Mouse (Mus musculus): ENCODE measurements around the gene Pspn. TPM values are rescaled to one million over a fixed set of nuclear protein-coding genes. Genes with fewer than 3 reads are reported as not detected.

Pspn gene
- polyA plus RNA-seq, 1 experiment from 2014 or later, result not detected

- no peak for ATAC-seq (ENCODE audit: insufficient number of reproducible peaks, insufficient read depth, low FRiP score, low TSS enrichment)
- 80% methylated on average over 2 of the region's 2 CpGs for WGBS
- no peak overlapping the region for H3K27ac ChIP-seq
- no peak overlapping the region for H3K9ac ChIP-seq
- no peaks in the 10 kb centered on the region for H3K4me1 ChIP-seq
- no peak overlapping the region for H3K4me2 ChIP-seq (replicated peaks)
- no peaks in the 10 kb centered on the region for H3K9me3 ChIP-seq
- H3K27me3 ChIP-seq, result no peaks in the 10 kb centered on the region
- peaks cover 52% of the 10 kb centered on the region for H3K36me3 ChIP-seq
- H3K4me3 ChIP-seq, result no peak overlapping the region
Observed at GRCm38 (mm10) chr17:57019693-57020092, 19.9 kb upstream of the Pspn start.

GRCm38 (mm10) chr17:57012245-57012795, 12.5 kb upstream of the Pspn start:
- peak overlapping the region; percentile 82 for H3K4me3 ChIP-seq
- peak overlapping the region; percentile 73 for H3K9ac ChIP-seq
- peaks cover 16% of the 10 kb centered on the region; the same call in 1 of the 2 replicates for H3K4me1 ChIP-seq
- H3K4me2 ChIP-seq (replicated peaks), result peak overlapping the region; percentile 64
- 73% methylated on average over 13 of the region's 13 CpGs for WGBS
- no peaks in the 10 kb centered on the region for H3K9me3 ChIP-seq
- peaks cover 14% of the 10 kb centered on the region for H3K36me3 ChIP-seq
- no peak for ATAC-seq (ENCODE audit: insufficient number of reproducible peaks, insufficient read depth, low FRiP score, low TSS enrichment)
- peak overlapping the region; percentile 96 for H3K27ac ChIP-seq
- H3K27me3 ChIP-seq, result no peaks in the 10 kb centered on the region

GRCm38 (mm10) chr17:57011236-57012141, 11.7 kb upstream of the Pspn start, which contains the start of the genes Gtf2f1 and Gm17949:
Gene Gtf2f1 (minus strand): TSS chr17:57011288.
Gene Gm17949 (plus strand): TSS chr17:57011469.
- H3K4me2 ChIP-seq (replicated peaks), result peak within 1 kb of the TSS; percentile 88
- H3K27me3 ChIP-seq, result no peaks in the 10 kb centered on the region
- WGBS, result 1% methylated on average over 51 of the region's 51 CpGs
- H3K9ac ChIP-seq, result peak within 1 kb of the TSS; percentile 84
- peak; percentile 88 for ATAC-seq (ENCODE audit: insufficient number of reproducible peaks, insufficient read depth, low FRiP score, low TSS enrichment)
- H3K4me1 ChIP-seq, result peaks cover 16% of the 10 kb centered on the region; the same call in 1 of the 2 replicates
- peak within 1 kb of the TSS; percentile 82 for H3K4me3 ChIP-seq
- H3K9me3 ChIP-seq, result no peaks in the 10 kb centered on the region
- H3K27ac ChIP-seq, result peak within 1 kb of the TSS; percentile 96
- peaks cover 22% of the 10 kb centered on the region for H3K36me3 ChIP-seq

GRCm38 (mm10) chr17:57010911-57011235, 11.1 kb upstream of the Pspn start:
- Histone ChIP-seq H3K4me1 (peaks cover 16% of the 10 kb centered on the region; the same call in 1 of the 2 replicates), H3K27me3 (no peaks in the 10 kb centered on the region), H3K27ac (peak overlapping the region; percentile 42; the same call in 1 of the 2 replicates), H3K9me3 (no peaks in the 10 kb centered on the region), H3K4me2 (replicated peaks) (peak overlapping the region; percentile 88), H3K4me3 (peak overlapping the region; percentile 82), H3K9ac (peak overlapping the region; percentile 84), H3K36me3 (peaks cover 27% of the 10 kb centered on the region)
- WGBS, result 1% methylated on average over 19 of the region's 19 CpGs
- ATAC-seq (ENCODE audit: insufficient number of reproducible peaks, insufficient read depth, low FRiP score, low TSS enrichment), result 0 out of 2 replicates have a peak, but pooled peaks have one; percentile 29

- H3K4me2 ChIP-seq (replicated peaks), result no peak overlapping the region
- no peaks in the 10 kb centered on the region for H3K9me3 ChIP-seq
- H3K27me3 ChIP-seq, result no peaks in the 10 kb centered on the region
- peaks cover 13% of the 10 kb centered on the region; the same call in 1 of the 2 replicates for H3K4me1 ChIP-seq
- peaks cover 63% of the 10 kb centered on the region for H3K36me3 ChIP-seq
- H3K9ac ChIP-seq, result no peak overlapping the region
- H3K4me3 ChIP-seq, result no peak overlapping the region
- WGBS, result 92% methylated on average over 13 of the region's 13 CpGs
- ATAC-seq (ENCODE audit: insufficient number of reproducible peaks, insufficient read depth, low FRiP score, low TSS enrichment), result no peak
- no peak overlapping the region for H3K27ac ChIP-seq
Observed at GRCm38 (mm10) chr17:57007137-57007905, 7.5 kb upstream of the Pspn start.

- Histone ChIP-seq H3K27ac (no peak overlapping the region), H3K9ac (no peak overlapping the region), H3K36me3 (peaks cover 71% of the 10 kb centered on the region), H3K4me2 (replicated peaks) (no peak overlapping the region), H3K9me3 (no peaks in the 10 kb centered on the region), H3K4me3 (no peak overlapping the region), H3K27me3 (no peaks in the 10 kb centered on the region), H3K4me1 (no peaks in the 10 kb centered on the region)
- WGBS, result 93% methylated on average over 7 of the region's 7 CpGs
- ATAC-seq (ENCODE audit: insufficient number of reproducible peaks, insufficient read depth, low FRiP score, low TSS enrichment), result no peak
Observed at GRCm38 (mm10) chr17:57003994-57004393, 4.2 kb upstream of the Pspn start.

GRCm38 (mm10) chr17:57001228-57001627, 1.4 kb upstream of the Pspn start:
- 74% methylated on average over 8 of the region's 8 CpGs for WGBS
- Histone ChIP-seq H3K9me3 (no peaks in the 10 kb centered on the region), H3K27me3 (no peaks in the 10 kb centered on the region), H3K4me1 (peaks cover 8% of the 10 kb centered on the region), H3K9ac (no peak overlapping the region), H3K36me3 (peaks cover 55% of the 10 kb centered on the region), H3K4me3 (no peak overlapping the region), H3K4me2 (replicated peaks) (no peak overlapping the region), H3K27ac (no peak overlapping the region)
- ATAC-seq (ENCODE audit: insufficient number of reproducible peaks, insufficient read depth, low FRiP score, low TSS enrichment), result no peak

- Histone ChIP-seq H3K27ac (no peak overlapping the region), H3K4me3 (no peak overlapping the region), H3K9me3 (no peaks in the 10 kb centered on the region), H3K27me3 (no peaks in the 10 kb centered on the region), H3K4me1 (peaks cover 8% of the 10 kb centered on the region), H3K4me2 (replicated peaks) (no peak overlapping the region), H3K36me3 (peaks cover 52% of the 10 kb centered on the region), H3K9ac (no peak overlapping the region)
- ATAC-seq (ENCODE audit: insufficient number of reproducible peaks, insufficient read depth, low FRiP score, low TSS enrichment), result no peak
- 91% methylated on average over 9 of the region's 9 CpGs for WGBS
Observed at GRCm38 (mm10) chr17:56999414-56999813, 404 bp downstream of the Pspn start.

- H3K27ac ChIP-seq, result peak within 1 kb of the TSS; percentile 70
- WGBS, result under 1% methylated on average over 38 of the region's 38 CpGs
- peak within 1 kb of the TSS; percentile 49 for H3K9ac ChIP-seq
- H3K9me3 ChIP-seq, result no peaks in the 10 kb centered on the region
- H3K4me3 ChIP-seq, result peak within 1 kb of the TSS; percentile 70
- H3K27me3 ChIP-seq, result no peaks in the 10 kb centered on the region
- H3K36me3 ChIP-seq, result peaks cover 53% of the 10 kb centered on the region
- peak within 1 kb of the TSS; percentile 69 for H3K4me2 ChIP-seq (replicated peaks)
- peak; percentile 97 for ATAC-seq (ENCODE audit: insufficient number of reproducible peaks, insufficient read depth, low FRiP score, low TSS enrichment)
- peaks cover 8% of the 10 kb centered on the region for H3K4me1 ChIP-seq
Observed at GRCm38 (mm10) chr17:56997029-56997667, 2.7 kb downstream of the Pspn start, which contains the start of gene Alkbh7. Gene Alkbh7 (plus strand): TSS chr17:56997339.

- Histone ChIP-seq H3K9ac (no peak overlapping the region), H3K4me1 (peaks cover 8% of the 10 kb centered on the region), H3K4me2 (replicated peaks) (peak overlapping the region; percentile 69), H3K36me3 (peaks cover 56% of the 10 kb centered on the region), H3K4me3 (no peak overlapping the region), H3K27ac (no peak overlapping the region), H3K9me3 (no peaks in the 10 kb centered on the region), H3K27me3 (no peaks in the 10 kb centered on the region)
- ATAC-seq (ENCODE audit: insufficient number of reproducible peaks, insufficient read depth, low FRiP score, low TSS enrichment), result no peak
- 79% methylated on average over 2 of the region's 2 CpGs for WGBS
Observed at GRCm38 (mm10) chr17:56996506-56996905, 3.3 kb downstream of the Pspn start.

- H3K9me3 ChIP-seq, result no peaks in the 10 kb centered on the region
- H3K9ac ChIP-seq, result no peak overlapping the region
- no peaks in the 10 kb centered on the region for H3K27me3 ChIP-seq
- no peak overlapping the region for H3K4me2 ChIP-seq (replicated peaks)
- ATAC-seq (ENCODE audit: insufficient number of reproducible peaks, insufficient read depth, low FRiP score, low TSS enrichment), result no peak
- H3K36me3 ChIP-seq, result peaks cover 56% of the 10 kb centered on the region
- peaks cover 14% of the 10 kb centered on the region for H3K4me1 ChIP-seq
- 92% methylated on average over 8 of the region's 8 CpGs for WGBS
- H3K27ac ChIP-seq, result no peak overlapping the region
- H3K4me3 ChIP-seq, result no peak overlapping the region
Observed at GRCm38 (mm10) chr17:56995046-56995445, 4.8 kb downstream of the Pspn start.
